Mouse (Mus musculus): ENCODE data around the gene Ccn6.

DNA sequence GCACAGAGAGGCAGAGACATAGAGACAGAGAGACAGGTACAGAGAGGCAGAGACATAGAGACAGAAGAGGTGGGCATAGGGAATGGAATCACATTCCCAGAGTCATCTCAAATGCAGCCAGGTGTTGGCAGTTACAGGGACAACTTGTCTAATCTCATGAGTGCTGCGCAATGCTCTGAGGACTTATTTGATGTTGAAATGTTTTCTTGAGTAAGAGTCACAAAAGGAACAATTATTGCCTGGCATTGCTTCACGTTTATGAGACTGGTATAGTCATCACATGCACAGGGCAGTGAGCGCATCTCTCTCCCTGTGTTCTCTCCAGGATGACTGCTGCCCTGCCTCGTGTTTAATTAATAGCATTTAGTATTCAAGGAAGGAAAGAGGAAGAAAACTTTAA is 45.1 kb upstream of the Ccn6 start:
- TF ChIP-seq GATA1 (IDR thresholded peaks at IDR 0.05; ENCODE audit: borderline replicate concordance, low read length) (no peak), FLI1 (IDR thresholded peaks at IDR 0.05; ENCODE audit: low read length) (no peak)

Measured in megakaryocyte, embryonic 14.5 days (primary cell).